Mouse (Mus musculus): Measurements from ENCODE around the gene Gm49510.
"Not testable (repeated sequence)": the region's sequence is repeated elsewhere in the genome, so short reads cannot be mapped to it uniquely, and the experiment has no call there.

Gene Gm49510

GRCm38 (mm10) chr15:78877810-78878390, 21.6 kb upstream of the Gm49510 start:
- in situ Hi-C loops (cut with MseI, MboI): no loop called here

DNA sequence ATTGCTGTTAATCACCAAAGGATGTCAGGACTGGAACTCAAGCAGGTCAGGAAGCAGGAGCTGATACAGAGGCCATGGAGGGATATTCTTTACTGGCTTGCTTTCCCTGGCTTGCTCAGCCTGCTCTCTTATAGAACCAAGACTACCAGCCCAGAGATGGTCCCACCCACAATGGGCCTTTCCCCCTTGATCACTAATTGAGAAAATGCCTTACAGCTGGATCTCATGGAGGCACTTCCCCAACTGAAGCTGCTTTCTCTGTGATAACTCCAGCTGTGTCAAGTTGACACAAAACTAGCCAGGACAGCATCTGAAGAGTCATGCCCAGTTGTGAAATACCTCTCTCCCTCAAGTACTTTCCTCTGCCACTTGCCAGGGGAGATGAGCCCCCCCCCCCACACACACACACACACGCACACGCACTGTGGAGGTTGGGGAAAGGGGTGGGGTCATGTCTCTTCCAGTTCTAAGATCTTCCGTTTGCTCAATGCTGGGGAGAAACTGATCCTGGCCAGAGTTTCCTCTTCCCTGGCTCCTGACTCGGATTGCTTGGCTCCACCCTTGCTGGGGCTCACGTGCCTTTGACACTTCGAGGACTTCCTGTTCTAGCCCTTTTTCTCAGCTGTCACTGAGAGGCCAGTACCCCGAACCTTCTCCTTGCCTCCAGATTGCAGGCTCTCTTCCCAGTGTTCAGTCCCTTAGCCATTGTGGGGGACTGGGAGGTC, 20.5 kb upstream of the Gm49510 start:
- in situ Hi-C loops (cut with MseI, MboI): not testable (repeated sequence)

- in situ Hi-C loops (cut with MseI, MboI): no loop called here
These were observed 19.0 kb upstream of the Gm49510 start for GRCm38 (mm10) chr15:78880432-78880831.

GRCm38 (mm10) chr15:78881828-78882227, 17.6 kb upstream of the Gm49510 start:
- in situ Hi-C loops (cut with MseI, MboI): no loop called here

DNA sequence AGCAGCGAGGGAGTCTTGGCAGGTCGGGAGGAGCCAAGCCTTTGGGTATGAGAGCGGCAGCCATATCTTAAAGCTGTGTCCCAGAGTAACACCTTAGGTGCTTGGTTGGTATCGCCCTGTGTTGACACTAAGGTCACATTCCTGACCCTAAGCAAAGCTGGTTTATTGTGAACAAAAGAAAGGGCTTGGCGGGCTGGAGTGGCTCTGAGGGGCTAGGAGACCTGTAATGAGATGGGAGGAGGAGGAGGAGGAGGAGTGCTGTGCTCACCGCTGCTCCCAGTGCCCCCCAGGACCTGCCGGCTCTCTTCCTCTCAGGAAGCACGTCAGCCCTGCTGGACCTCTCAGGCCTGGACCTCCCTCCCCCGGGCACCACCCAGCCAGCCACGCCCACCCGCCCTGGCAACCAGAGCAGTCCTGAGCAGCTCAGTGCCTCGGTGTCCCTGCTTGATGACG, 10.0 kb upstream of the Gm49510 start:
- in situ Hi-C loops (cut with MseI, MboI): no loop called here

- in situ Hi-C loops (cut with MseI, MboI): no loop called here
These were observed 7.0 kb upstream of the Gm49510 start for GRCm38 (mm10) chr15:78892440-78892839.

- in situ Hi-C loops (cut with MseI, MboI): no loop called here
These were observed 4.7 kb upstream of the Gm49510 start for GRCm38 (mm10) chr15:78894726-78895125.

GRCm38 (mm10) chr15:78895741-78896140, 3.7 kb upstream of the Gm49510 start:
- in situ Hi-C loops (cut with MseI, MboI): no loop called here

DNA sequence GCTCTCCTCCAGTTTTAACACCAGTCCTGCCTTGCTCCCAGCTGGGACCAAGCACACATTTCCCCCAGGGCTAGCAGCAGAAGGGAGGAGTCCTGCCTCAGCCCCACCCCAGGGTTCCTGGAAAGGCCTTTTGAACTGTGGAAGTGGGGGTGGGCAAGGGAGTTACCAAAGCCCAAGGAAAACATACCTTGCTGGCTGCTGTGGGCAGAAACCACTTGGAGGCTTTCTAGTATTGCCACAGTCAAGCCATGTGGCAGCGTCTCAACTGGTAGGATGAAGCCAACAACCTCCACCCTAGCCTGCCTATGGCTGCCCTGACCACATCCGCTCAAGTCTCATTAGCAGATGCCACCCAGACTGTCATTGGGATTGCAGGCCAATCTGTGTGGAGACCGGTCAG, 3.3 kb upstream of the Gm49510 start:
- in situ Hi-C loops (cut with MseI, MboI): no loop called here

DNA sequence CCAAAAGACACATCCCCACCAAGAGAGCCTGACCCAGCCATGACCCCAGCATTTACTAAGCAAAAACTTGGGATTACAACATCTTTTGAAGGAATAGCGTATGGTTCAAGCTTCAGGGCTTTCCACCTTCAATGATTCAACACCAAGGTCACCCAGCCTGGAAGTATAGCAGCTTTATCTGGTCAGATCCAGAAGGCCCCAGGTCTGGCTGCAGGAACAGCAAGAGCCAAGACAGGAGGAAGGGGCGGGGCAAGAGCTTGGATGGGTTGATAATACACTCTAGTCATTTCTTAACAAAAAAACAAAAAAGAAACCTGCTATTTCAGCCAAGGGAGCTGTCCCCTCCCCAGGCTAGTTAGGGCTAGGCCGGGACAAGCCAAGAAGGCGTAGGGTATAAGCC, 2.0 kb upstream of the Gm49510 start:
- in situ Hi-C loops (cut with MseI, MboI): no loop called here

DNA sequence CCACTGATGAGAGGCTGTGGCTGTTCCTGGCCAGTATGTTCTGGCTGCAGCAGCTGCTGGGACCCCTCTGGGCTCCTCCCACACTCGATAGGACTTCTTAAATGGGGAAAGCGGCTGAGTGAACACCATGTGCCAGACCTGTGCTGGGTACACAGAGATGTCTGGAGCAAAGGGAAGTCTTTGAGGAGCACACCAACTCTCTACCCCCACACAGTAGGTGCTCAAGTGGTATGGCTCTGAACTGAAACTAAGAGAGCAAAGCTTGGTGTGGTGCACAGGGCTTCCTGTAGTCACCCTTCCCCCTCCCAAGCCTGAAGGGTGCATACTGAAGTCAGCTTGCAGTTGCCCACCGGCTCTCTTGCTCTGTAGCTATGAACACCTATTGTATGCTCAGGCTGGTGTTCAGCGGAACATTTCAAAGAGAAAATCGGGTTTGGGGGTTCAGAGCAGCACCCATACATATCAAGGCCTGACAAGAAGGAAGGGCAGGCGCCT, 913 bp upstream of the Gm49510 start:
- in situ Hi-C loops (cut with MseI, MboI): no loop called here

- in situ Hi-C loops (cut with MseI, MboI): no loop called here
These were observed 495 bp downstream of the Gm49510 start, which contains the start of gene Sh3bp1 for GRCm38 (mm10) chr15:78899740-78900584. Gene Sh3bp1, plus strand, starts transcription at chr15:78899768.

GRCm38 (mm10) chr15:78900585-78901421, 1.3 kb downstream of the Gm49510 start:
- in situ Hi-C loops (cut with MseI, MboI): no loop called here

- in situ Hi-C loops (cut with MseI, MboI): no loop called here
These were observed 1.9 kb downstream of the Gm49510 start for GRCm38 (mm10) chr15:78901422-78901789.

DNA sequence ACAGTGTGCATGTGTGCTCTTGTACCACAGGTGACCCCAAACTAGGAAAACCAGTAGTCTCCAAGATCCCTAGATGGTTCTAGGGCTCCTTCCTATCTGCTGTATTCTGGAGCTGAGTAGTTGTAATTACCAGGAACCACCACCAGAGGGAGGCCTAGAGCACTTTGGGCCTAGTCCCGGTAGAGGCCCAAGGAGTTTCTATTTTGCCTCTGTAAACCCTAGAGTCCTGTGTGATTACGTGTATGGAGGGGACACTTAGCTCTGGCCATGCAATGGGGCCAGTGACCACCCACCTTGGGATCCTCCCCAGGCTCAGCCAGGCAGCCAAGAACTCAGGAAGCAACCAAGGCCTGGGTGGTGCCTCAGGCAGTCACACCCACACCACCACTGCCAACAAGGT, 3.8 kb downstream of the Gm49510 start:
- in situ Hi-C loops (cut with MseI, MboI): no loop called here

DNA sequence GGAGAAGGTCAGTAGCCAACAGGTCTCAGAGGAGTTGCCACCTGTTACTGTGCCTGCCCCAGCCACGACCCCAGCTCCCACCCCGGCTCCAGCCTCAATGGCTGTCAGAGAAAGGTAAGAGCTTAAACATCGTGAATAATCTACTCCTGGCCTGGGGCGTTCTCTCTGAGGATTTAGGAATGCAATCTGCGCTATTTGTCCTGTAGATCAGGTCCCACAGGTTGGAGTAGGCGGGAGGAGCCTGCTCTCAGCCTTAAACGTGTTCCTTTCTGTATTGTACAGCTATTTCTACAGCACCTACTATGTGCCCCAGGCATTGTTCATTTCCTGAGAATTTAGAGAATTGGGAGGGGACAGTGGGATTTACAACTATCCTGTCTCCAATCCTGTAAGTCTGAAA, 8.9 kb downstream of the Gm49510 start:
- in situ Hi-C loops (cut with MseI, MboI): no loop called here

GRCm38 (mm10) chr15:78908982-78909381, 9.5 kb downstream of the Gm49510 start:
- in situ Hi-C loops (cut with MseI, MboI): no loop called here

DNA sequence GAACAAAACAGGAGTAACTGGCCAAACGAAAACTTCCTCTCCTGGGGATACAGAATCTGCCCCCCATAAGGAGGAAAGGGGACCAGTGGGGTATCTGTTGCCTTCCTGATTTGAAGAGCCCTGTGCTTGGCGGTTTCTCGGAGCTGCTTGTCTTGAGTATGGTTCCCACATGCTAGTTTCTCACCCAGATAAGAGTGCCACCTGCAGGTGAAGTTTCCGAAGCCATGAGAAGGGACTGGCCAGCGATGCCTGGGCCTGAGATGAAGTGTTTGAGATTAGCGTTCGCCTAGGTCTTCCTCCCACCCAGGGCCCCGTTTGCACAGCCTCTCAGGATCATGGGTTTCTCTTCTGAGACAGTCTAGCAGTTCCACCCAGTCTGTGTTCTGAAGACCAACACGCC, 12.6 kb downstream of the Gm49510 start:
- in situ Hi-C loops (cut with MseI, MboI): no loop called here

DNA sequence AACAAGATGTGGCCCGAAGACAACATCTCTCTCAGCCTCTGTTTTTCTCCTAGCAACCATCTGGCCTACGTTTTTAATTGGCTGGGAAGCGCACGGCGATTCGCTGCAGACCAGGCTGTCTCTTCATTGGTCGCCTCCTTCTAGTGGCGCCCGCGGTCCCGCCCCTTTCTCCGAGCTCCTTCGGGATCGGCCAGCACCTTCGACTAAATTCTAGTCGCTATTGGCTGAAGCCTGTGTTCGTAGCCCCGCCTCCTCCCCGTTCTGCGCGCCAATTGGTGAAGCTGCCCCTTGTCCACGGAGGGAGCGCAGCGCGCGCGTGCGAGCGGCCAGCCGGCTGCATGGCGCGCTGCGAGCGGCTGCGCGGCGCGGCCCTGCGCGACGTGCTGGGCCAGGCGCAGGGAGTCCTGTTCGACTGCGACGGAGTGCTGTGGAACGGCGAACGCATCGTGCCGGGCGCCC, 14.2 kb downstream of the Gm49510 start, which contains the start of gene Pdxp:
Pdxp (plus strand) TSS at position 288 of the 459 bp plus-strand sequence.
- in situ Hi-C loops (cut with MseI, MboI): no loop called here

- in situ Hi-C loops (cut with MseI, MboI): no loop called here
These were observed 14.8 kb downstream of the Gm49510 start for GRCm38 (mm10) chr15:78914091-78914822.

Measured in mouse trophoblast stem cell (cell line).